Mouse (Mus musculus): ENCODE measurements around the gene Shc1. TPM values are rescaled to one million over a fixed set of nuclear protein-coding genes. Genes with fewer than 3 reads are reported as not detected.

The Shc1 gene
- total RNA-seq, 1 experiment from 2014 or later, result 41.0 TPM

DNA sequence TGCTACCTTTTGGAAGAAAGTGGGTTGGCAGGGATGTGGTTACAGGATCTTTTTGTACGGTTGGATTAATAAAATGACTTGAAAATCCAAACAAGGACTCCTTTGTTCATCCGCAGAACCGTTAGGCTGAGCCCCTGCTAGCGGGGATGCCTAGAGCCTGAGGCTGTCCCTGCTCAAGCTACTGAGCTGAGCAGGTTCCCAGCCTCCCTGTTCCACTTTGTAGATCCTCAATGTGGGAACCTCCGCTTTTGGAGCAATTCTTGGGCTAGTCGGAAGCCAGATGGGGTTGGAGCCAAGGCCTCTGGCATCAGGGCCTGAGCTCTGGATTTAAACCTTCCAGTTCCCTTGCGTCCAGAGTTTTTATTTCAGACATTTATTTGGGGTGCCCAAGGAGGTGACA, 16.8 kb downstream of the Shc1 start:
- ATAC-seq (replicated peaks; ENCODE audit: low read depth, poor library complexity, severe bottlenecking), result no peak

DNA sequence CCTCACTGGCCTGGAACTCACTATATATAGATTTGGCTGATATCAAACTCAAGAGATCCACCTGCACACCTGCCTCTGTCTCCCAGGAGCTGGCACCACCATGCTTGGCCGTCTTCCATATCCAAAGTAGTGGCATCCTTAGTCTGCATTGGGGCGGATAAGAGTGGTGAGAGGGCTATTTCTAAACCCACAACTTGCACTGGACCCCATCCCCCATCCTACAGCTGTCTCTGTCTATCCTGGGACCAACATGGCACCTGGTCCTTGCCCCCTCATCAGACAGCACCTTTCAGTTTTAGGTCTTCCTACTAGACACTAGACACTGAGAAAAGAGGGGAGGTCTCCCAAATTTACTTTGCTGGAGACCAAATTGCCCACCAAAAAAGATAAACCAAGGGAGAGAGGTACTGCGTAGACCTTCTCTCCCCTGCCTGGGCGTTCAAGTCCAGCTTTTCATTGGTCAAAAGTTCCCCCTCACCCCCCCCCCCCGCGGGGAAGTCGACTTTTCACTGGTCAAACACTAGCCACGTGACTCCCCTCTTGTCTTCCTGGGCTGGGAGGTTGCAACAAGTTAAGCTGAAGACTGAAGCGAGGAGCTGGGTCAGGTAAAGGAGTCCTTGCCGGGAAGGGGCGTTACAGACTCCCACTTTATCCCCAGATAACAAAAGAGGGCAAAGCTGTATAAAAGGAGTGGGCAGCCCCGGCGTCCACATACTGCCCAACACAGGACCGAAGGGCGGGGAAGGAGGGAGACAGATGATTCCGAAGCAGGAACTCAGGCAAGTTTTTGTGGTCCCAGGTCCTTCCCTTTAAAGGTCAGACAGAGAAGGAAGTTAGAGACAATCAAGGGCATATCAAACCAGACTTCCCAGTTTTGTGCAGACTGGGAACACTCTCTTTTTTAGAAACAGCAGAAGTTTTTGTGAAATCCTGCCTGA, 18.2 kb downstream of the Shc1 start, which contains the start of gene Pbxip1:
Gene Pbxip1, plus strand, starts transcription at position 531 of the 938 bp plus-strand sequence.
- peak; percentile 75 for ATAC-seq (replicated peaks; ENCODE audit: low read depth, poor library complexity, severe bottlenecking)

- peak; percentile 55 for ATAC-seq (replicated peaks; ENCODE audit: low read depth, poor library complexity, severe bottlenecking)
These were observed 19.0 kb downstream of the Shc1 start for GRCm38 (mm10) chr3:89437269-89437668.

DNA sequence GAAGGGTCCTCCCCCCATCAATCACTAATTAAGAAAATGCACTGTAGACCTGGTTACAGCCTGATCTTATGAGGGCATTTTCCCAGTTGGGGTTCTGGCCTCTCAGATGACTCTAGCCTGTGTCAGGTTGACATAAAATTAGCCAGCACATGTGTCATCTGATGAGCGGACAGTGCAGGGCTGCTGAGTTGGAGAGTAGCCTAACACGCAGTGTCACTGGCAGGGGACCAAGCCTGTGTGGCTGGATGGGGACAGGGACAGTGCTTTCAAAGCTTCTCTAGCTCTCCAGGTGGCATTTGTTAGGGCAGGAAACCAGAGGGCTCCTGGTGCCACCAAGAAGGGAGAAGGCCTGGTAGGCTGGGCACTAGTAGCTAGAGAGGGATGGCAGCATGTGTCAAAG, 22.4 kb downstream of the Shc1 start:
- ATAC-seq (replicated peaks; ENCODE audit: low read depth, poor library complexity, severe bottlenecking), result no peak

- ATAC-seq (replicated peaks; ENCODE audit: low read depth, poor library complexity, severe bottlenecking), result peak; percentile 94
These were observed 30.7 kb downstream of the Shc1 start for GRCm38 (mm10) chr3:89448720-89449537.

GRCm38 (mm10) chr3:89449541-89449940, 31.3 kb downstream of the Shc1 start:
- peak; percentile 70 for ATAC-seq (replicated peaks; ENCODE audit: low read depth, poor library complexity, severe bottlenecking)

- no peak for ATAC-seq (replicated peaks; ENCODE audit: low read depth, poor library complexity, severe bottlenecking)
These were observed 33.7 kb downstream of the Shc1 start for GRCm38 (mm10) chr3:89451916-89452315.

DNA sequence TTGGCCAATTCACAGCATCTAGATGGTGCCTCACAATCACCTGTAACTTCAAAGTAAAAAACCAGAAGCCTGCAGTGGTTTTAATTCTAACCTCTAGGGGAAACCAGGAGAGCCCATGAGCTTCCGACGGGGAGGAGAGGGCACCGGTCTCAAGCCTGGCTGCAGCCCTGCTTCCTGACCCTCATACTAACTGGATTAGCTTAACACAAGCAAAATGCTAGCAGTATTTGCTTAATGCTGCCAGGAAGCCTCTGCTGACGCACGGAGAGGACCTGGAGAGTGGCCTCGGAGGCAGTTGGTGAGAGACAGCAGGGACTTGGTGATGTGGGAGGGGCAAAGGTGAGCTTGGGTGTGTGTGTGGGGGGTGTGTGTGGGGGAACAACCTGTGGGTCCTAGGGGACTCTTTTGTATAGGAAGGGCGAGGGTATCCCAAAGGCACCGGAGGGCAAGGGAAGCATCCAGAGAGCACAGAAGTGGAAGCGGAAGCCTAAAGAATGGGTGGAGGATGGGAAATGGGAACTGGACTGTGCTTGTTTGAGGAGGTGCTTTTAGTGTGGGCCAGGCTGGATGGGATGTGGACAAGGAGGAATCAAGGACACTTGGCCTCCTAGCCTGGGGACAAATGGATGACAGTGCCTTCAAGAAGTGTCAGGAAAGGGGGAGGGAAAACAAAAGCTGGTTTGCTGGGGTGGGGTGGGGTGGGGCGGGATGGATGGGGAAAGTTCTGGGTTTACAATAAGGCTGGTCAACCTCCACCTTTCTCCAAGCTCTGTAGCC, 36.3 kb downstream of the Shc1 start, which contains the start of gene Pmvk:
Gene Pmvk, plus strand, starts transcription at position 141 of the 777 bp plus-strand sequence.
- ATAC-seq (replicated peaks; ENCODE audit: low read depth, poor library complexity, severe bottlenecking), result no peak

DNA sequence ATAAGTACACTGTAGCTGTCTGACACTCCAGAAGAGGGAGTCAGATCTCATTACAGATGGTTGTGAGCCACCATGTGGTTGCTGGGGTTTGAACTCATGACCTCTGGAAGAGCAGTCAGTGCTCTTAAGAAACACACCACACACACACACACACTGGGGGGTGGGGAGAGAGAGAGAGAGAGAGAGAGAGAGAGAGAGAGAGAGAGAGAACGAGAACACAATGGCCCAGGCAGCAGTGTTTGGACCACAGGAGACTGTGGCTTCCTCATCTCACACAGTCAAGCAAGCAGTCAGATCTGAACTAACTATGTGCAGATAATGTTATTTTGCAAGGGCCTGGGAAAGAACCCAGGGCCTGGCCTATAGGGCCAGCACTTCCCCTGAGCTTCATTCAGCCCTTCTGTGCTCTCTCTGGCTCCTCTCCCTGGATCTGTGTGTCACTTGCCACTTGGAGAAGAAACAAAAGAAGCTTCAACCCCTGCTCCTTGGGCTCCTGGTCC, 37.6 kb downstream of the Shc1 start:
- no peak for ATAC-seq (replicated peaks; ENCODE audit: low read depth, poor library complexity, severe bottlenecking)

DNA sequence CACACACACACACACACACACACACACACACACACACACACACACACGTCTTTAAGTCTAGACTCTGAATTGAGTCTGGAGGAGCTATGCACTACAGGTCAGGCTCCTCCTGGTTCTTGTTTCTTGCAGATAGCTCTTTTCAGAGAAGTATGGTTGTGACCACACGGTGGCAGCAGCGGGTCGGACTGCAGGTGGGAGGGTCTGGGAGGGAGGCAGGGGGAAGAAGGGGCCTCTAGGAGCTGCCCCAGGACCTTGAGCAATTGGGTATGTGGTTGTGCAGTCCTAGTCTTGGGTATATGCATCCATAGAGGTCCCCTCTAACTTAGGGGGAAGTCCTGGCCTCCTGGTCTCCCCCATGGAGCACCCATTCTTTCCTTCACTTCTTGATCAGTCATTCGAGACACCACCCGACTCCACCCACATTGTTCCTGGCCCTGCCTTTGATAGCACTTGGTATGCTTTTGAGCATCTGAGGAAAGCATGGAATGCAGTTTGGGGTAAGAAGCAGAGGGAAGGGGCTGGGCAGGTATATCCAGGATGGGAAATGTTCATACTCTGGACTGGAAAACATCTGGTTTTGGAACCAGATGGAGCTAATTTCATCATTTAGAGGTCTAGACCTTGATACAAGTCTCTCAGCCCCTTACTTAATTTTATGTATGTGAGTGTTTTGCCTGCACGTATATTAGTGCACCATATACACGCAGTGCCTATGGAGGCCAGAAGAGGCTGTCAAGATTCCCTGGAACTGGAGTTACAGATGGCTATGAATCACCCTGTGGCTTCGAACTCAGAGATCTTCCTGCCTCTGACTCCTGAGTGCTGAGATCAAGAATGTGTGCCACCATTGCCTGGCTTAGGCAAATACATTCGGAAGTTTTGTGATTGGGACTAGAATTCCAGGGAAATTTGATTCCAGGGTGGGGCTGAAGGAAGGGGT, 38.8 kb downstream of the Shc1 start:
- ATAC-seq (replicated peaks; ENCODE audit: low read depth, poor library complexity, severe bottlenecking), result peak; percentile 75

GRCm38 (mm10) chr3:89458372-89458964, 40.2 kb downstream of the Shc1 start:
- peak; percentile 62 for ATAC-seq (replicated peaks; ENCODE audit: low read depth, poor library complexity, severe bottlenecking)

DNA sequence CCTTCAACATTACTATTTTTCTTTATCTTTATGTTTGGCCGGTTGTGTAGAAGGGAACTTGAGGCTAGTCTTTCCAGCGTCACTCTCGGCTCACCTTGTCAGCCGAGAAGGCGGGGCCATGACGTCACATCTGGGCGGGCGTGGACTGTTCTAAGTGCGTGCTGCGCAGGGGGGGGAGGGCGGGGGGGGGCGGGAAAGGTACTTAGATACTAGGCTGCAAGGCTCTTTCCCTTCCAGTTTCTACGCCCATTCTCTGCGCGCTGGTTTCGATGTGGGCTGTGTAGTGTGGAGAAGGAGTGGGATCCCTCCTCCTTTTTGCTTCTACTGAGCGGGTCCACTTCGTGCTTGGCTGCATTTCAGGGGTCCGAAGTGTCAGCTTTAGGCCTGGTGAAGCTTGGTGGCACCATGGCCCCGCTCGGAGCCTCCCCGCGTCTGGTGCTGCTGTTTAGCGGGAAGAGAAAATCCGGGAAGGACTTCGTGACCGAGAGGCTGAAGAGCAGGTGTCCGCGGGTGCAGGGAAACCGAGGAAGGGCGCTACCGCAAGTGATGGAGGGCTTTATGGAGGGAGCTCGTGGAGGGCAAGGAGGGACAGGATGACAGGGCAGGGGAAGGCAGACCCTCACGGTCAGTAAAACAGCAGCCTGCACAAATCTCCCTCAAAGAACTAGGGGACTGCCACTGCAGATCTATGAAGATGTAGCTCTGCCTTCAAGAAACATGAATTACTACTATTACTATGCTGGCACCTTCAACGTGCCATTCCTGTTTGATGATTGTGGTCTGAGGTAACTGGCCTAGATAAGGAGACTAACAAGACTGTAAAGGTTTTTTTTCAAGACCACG, 40.9 kb downstream of the Shc1 start:
- peak; percentile 67 for ATAC-seq (replicated peaks; ENCODE audit: low read depth, poor library complexity, severe bottlenecking)

GRCm38 (mm10) chr3:89468268-89468667, 50.0 kb downstream of the Shc1 start:
- ATAC-seq (replicated peaks; ENCODE audit: low read depth, poor library complexity, severe bottlenecking), result no peak

GRCm38 (mm10) chr3:89472280-89472679, 54.0 kb downstream of the Shc1 start:
- ATAC-seq (replicated peaks; ENCODE audit: low read depth, poor library complexity, severe bottlenecking), result peak; percentile 59; the same call in 1 of the 2 replicates

DNA sequence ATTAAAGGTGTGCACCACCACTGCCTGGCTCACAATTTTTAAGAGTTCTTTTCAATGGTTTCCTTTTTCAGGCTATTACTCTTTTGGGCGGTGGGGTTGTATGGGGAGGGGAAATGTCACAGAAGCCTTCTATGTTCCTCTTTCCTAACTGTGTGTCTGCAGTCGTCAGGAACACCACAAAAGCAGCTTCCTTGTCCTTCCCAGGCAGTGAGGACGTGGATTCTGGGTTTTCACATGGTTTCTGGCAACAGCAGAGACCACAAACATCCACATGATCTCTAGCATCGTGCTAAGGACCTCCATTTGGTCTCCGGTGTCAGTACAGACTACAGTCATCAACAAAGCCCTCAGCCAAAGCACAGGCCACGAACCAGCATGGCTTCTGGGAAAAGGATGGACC, 55.6 kb downstream of the Shc1 start:
- peak; percentile 63; the same call in 1 of the 2 replicates for ATAC-seq (replicated peaks; ENCODE audit: low read depth, poor library complexity, severe bottlenecking)

DNA sequence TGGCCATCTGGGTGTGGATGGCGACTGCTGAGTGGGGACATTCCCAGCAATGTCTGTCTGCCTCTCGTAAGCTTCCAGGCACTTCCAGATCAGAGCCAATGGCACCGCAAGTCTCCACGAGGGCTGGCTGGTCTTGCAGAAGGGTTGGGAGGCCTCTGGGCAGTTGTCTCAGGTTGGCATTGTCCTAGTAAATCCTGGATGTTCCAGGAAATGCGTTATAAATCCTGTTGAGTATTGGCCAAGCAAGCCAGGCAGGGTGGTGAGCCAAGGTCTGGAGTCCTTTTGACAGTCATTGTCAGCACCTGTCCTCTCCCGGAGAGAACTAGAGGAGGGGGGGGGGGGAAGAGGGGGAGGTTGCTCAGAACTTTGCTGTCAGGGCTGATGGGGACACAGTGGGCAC, 60.8 kb downstream of the Shc1 start:
- ATAC-seq (replicated peaks; ENCODE audit: low read depth, poor library complexity, severe bottlenecking), result no peak
